Mouse (Mus musculus) gastrocnemius, postnatal 25 days (tissue): ENCODE results near the gene Ccdc65. TPM values are rescaled to one million over a fixed set of nuclear protein-coding genes. Genes with fewer than 3 reads are reported as not detected.

Experiments used
- DNase-seq: peaks from one replicate; pipeline ENCODE4 v3.0.0; 2022
- total RNA-seq, 2 experiments: library from RNA; stranded (reverse); gene quantifications; 1 replicate in 1 of 2; 2 replicates in 1 of 2; pipeline ENCODE4 v1.2.3; 2021

Ccdc65 gene
- total RNA-seq, 2 experiments from 2014 or later: not detected

- peak; percentile 54 for DNase-seq
These were observed 15.8 kb upstream of the Ccdc65 start for GRCm38 (mm10) chr15:98692171-98692715.

GRCm38 (mm10) chr15:98695726-98696125, 12.3 kb upstream of the Ccdc65 start:
- no peak for DNase-seq

GRCm38 (mm10) chr15:98696216-98696615, 11.8 kb upstream of the Ccdc65 start:
- no peak for DNase-seq

- peak; percentile 76 for DNase-seq
These were observed 8.6 kb upstream of the Ccdc65 start for GRCm38 (mm10) chr15:98699190-98700105.

GRCm38 (mm10) chr15:98704312-98704711, 3.7 kb upstream of the Ccdc65 start:
- DNase-seq: no peak

- no peak for DNase-seq
These were observed 2.4 kb downstream of the Ccdc65 start for GRCm38 (mm10) chr15:98710442-98710841.

GRCm38 (mm10) chr15:98714230-98714652, 6.2 kb downstream of the Ccdc65 start:
- DNase-seq: no peak

- DNase-seq: no peak
These were observed 9.3 kb downstream of the Ccdc65 start for GRCm38 (mm10) chr15:98717301-98717700.

- DNase-seq: no peak
These were observed 14.2 kb downstream of the Ccdc65 start for GRCm38 (mm10) chr15:98722191-98722590.

- DNase-seq: no peak
These were observed 14.8 kb downstream of the Ccdc65 start for GRCm38 (mm10) chr15:98722854-98723253.

GRCm38 (mm10) chr15:98724441-98724840, 16.4 kb downstream of the Ccdc65 start:
- DNase-seq: no peak

GRCm38 (mm10) chr15:98726079-98726478, 18.1 kb downstream of the Ccdc65 start:
- DNase-seq: no peak

GRCm38 (mm10) chr15:98726746-98727145, 18.7 kb downstream of the Ccdc65 start:
- DNase-seq: no peak

- peak; percentile 58 for DNase-seq
These were observed 19.7 kb downstream of the Ccdc65 start, which contains the start of gene Fkbp11 for GRCm38 (mm10) chr15:98727443-98728321. Gene Fkbp11, minus strand, starts transcription at chr15:98728198.

GRCm38 (mm10) chr15:98728366-98728765, 20.4 kb downstream of the Ccdc65 start:
- no peak for DNase-seq

- DNase-seq: no peak
These were observed 22.0 kb downstream of the Ccdc65 start for GRCm38 (mm10) chr15:98729791-98730545.

- no peak for DNase-seq
These were observed 22.8 kb downstream of the Ccdc65 start for GRCm38 (mm10) chr15:98730790-98731189.

GRCm38 (mm10) chr15:98732006-98732531, 24.1 kb downstream of the Ccdc65 start:
- no peak for DNase-seq

GRCm38 (mm10) chr15:98733370-98733769, 25.4 kb downstream of the Ccdc65 start:
- no peak for DNase-seq

GRCm38 (mm10) chr15:98733976-98734566, 26.1 kb downstream of the Ccdc65 start:
- no peak for DNase-seq

GRCm38 (mm10) chr15:98736521-98736920, 28.5 kb downstream of the Ccdc65 start:
- no peak for DNase-seq
